Mouse (Mus musculus) forebrain, embryonic 13.5 days (tissue): ENCODE measurements around the gene Actb. TPM values are rescaled to one million over a fixed set of nuclear protein-coding genes. Genes with fewer than 3 reads are reported as not detected.
"Not testable (repeated sequence)": the region's sequence is repeated elsewhere in the genome, so short reads cannot be mapped to it uniquely, and the experiment has no call there.

Source experiments
- ATAC-seq: fragments of 200-750 bp; cut with Nextera tagmentation; 2 replicates; pipeline ENCODE4 v1.8.0; 2017
- H3K27ac ChIP-seq: fragments of 300-500 bp; sonication (generic); 2 replicates; pipeline ENCODE4 v1.5.1; 2015; ENCODE audit warnings: inconsistent platforms, mild to moderate bottlenecking, moderate library complexity
- H3K27me3 ChIP-seq: fragments of 300-500 bp; sonication (generic); 2 replicates; pipeline ENCODE4 v1.6.1; 2015; ENCODE audit warnings: mild to moderate bottlenecking, inconsistent platforms
- H3K36me3 ChIP-seq: fragments of 300-500 bp; sonication (generic); 2 replicates; pipeline ENCODE4 v1.6.1; 2015; ENCODE audit warnings: mild to moderate bottlenecking, inconsistent platforms; ENCODE audit not compliant: poor library complexity, severe bottlenecking
- H3K4me1 ChIP-seq: fragments of 300-500 bp; sonication (generic); 2 replicates; pipeline ENCODE4 v1.6.1; 2015; ENCODE audit warnings: inconsistent platforms
- H3K4me2 ChIP-seq: fragments of 300-500 bp; sonication (generic); 2 replicates; pipeline ENCODE4 v1.6.1; 2015; ENCODE audit warnings: inconsistent platforms, mild to moderate bottlenecking, moderate library complexity
- H3K4me3 ChIP-seq: fragments of 300-500 bp; sonication (generic); 2 replicates; pipeline ENCODE4 v1.5.1; 2015; ENCODE audit warnings: mild to moderate bottlenecking, inconsistent platforms
- H3K9ac ChIP-seq: fragments of 300-500 bp; sonication (generic); 2 replicates; pipeline ENCODE4 v1.6.1; 2015; ENCODE audit warnings: mild to moderate bottlenecking, inconsistent platforms
- H3K9me3 ChIP-seq: fragments of 300-500 bp; sonication (generic); replicated peaks from 2 replicates; pipeline ENCODE4 v1.6.1; 2016; ENCODE audit warnings: inconsistent platforms
- WGBS: fragments of 180-500 bp; shearing (Covaris S2); methylation state at CpG from one replicate; pipeline ENCODE4 v1.1.7; 2015; 5-methylcytosine and 5-hydroxymethylcytosine counted together
- polyA plus RNA-seq: library from polyadenylated mRNA; unstranded; fragments of >200 nt; fragmentation: Nextera tagmentation; extraction: Ambion mirVana; gene quantifications from 2 replicates; pipeline ENCODE4 v1.2.1, GENCODE M21; 2015

Actb gene
- polyA plus RNA-seq, 1 experiment from 2014 or later: 18,325 TPM

DNA sequence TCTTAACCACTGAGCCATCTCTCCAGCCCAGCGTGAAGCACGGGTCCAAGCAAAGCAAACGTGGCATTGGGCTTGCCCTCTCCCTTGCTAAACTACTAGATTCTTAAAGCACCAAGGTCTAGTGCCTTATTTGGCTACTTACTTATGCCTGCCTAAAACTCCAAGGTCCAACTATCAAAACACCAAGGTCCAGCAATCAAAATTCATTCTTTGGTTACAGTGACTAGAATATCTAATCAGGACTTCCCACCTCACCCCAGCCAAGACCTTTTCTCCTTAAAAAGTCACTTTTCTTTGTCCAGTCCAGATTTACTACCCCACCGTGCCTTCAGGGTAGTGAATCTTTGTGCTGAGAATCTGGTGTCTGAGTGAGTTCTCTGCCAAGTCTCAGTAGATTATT, 8.2 kb downstream of the Actb start:
- H3K4me1 ChIP-seq: peaks cover 38% of the 10 kb centered on the region
- no peak overlapping the region for H3K9ac ChIP-seq
- WGBS: 89% methylated on average over 4 of the region's 4 CpGs
- H3K9me3 ChIP-seq: no peaks in the 10 kb centered on the region
- H3K27ac ChIP-seq: no peak overlapping the region
- H3K36me3 ChIP-seq: peaks cover 43% of the 10 kb centered on the region
- H3K27me3 ChIP-seq: no peaks in the 10 kb centered on the region
- ATAC-seq: no peak
- H3K4me2 ChIP-seq: no peak overlapping the region
- no peak overlapping the region for H3K4me3 ChIP-seq

DNA sequence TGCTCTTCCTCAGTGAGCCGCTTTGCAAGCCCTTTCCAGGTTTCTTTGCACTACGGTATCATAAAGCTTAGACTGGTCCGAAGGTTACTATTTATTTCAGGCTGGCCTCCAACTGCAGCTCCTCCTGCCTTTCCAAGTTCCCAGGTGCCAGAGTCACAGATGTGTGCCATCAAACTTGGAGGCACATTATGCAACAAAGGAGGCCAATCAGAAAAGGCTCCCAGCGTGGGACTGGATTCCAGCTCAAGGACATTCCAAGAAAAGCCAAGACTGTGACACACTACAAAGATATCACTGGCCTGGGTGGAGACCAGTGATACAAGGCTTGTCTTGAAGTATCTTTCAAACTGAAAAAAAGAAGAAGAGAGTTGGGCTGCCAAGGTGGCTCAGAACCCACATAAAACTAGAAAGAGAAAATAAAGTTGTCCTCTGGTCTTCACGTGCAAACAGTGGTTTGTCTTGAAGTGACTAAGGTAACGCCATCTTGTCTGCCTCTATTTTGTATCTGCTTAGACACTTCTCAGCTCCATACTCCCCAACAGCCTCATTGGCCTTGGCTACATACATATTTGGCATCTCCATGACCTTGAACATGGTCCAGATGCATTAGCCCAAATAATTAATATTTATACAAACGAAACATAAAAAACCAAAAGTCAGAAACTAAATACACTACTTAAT, 8.8 kb downstream of the Actb start:
- H3K9ac ChIP-seq: no peak overlapping the region
- no peak for ATAC-seq
- no peak overlapping the region for H3K4me2 ChIP-seq
- no peaks in the 10 kb centered on the region for H3K27me3 ChIP-seq
- 95% methylated on average over 7 of the region's 7 CpGs for WGBS
- H3K27ac ChIP-seq: no peak overlapping the region
- no peaks in the 10 kb centered on the region for H3K9me3 ChIP-seq
- H3K36me3 ChIP-seq: peaks cover 37% of the 10 kb centered on the region
- no peak overlapping the region for H3K4me3 ChIP-seq
- H3K4me1 ChIP-seq: peaks cover 32% of the 10 kb centered on the region

DNA sequence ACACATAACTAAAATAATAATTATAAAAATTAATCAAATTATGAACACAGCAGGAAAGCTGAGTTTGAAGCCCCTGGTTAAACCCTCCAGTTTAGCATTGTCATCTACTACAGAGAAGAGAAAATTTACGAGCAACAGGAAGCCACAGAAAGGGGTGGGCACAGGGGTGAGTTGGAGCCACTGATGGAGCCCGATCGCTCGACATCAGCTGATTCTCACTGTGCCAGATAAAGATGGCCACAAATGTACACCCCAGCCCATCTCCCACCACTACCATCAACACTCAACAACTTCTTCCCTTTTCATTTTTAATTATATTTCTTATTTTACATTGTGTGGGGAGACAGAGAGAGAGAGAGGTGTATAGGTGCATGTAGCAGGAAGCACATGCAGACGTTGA, 9.8 kb downstream of the Actb start:
- Histone ChIP-seq H3K9ac (no peak overlapping the region), H3K4me1 (peaks cover 25% of the 10 kb centered on the region), H3K36me3 (peaks cover 27% of the 10 kb centered on the region), H3K9me3 (no peaks in the 10 kb centered on the region), H3K27me3 (no peaks in the 10 kb centered on the region), H3K27ac (no peak overlapping the region), H3K4me3 (no peak overlapping the region), H3K4me2 (no peak overlapping the region)
- no peak for ATAC-seq
- 86% methylated on average over 5 of the region's 5 CpGs for WGBS

GRCm38 (mm10) chr5:142896192-142896591, 10.4 kb downstream of the Actb start:
- no peak for ATAC-seq
- H3K9ac ChIP-seq: no peak overlapping the region
- H3K9me3 ChIP-seq: no peaks in the 10 kb centered on the region
- H3K27ac ChIP-seq: no peak overlapping the region
- no peaks in the 10 kb centered on the region for H3K27me3 ChIP-seq
- peaks cover 22% of the 10 kb centered on the region for H3K36me3 ChIP-seq
- peak overlapping the region; percentile 77; the same call in 1 of the 2 replicates for H3K4me2 ChIP-seq
- 87% methylated on average over 10 of the region's 10 CpGs for WGBS
- no peak overlapping the region for H3K4me3 ChIP-seq
- peaks cover 25% of the 10 kb centered on the region for H3K4me1 ChIP-seq

DNA sequence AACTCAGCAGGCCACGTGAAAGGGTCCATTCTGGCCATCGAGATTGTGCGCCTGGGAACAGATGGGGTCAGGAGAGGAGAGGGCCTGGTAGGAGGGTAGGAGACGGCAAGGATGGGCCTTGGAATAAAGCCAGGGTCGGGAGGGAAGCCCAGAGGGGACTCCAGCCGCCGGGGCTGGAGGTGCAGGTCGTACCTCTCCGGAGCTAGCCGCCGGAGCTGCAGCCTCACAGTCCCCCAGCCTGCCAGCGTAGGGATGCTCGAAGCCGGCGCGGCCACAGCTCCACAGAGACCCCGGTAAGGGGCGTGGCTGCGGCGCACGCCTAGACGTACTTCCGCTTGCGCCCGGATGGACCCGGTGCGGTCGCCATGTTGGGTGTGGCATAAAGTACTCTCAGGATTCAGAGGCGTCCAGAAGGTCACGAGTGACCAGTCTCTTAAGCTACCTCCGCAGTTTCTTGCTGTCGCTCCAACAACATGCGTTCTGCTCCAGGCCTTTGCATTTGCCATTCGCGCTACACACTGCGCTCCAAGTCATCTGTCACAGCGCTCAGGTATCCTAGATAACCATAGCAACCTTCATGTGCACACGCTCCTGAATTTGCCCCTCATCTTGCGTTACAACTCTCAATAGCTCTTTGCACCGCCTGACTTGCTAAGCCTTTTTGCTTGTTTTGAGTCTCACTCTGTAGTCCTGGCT, 11.5 kb downstream of the Actb start, which contains the start of gene Fbxl18:
Gene Fbxl18 (minus strand): TSS at position 504 of the 696 bp plus-strand sequence.
- H3K9ac ChIP-seq: peak within 1 kb of the TSS; percentile 94
- no peaks in the 10 kb centered on the region for H3K27me3 ChIP-seq
- H3K9me3 ChIP-seq: no peaks in the 10 kb centered on the region
- ATAC-seq: peak; percentile 97
- H3K4me1 ChIP-seq: peaks cover 25% of the 10 kb centered on the region
- H3K4me3 ChIP-seq: peak within 1 kb of the TSS; percentile 79
- H3K36me3 ChIP-seq: peaks cover 12% of the 10 kb centered on the region
- H3K27ac ChIP-seq: peak within 1 kb of the TSS; percentile 75; the same call in 1 of the 2 replicates
- H3K4me2 ChIP-seq: peak within 1 kb of the TSS; percentile 77
- WGBS: under 1% methylated on average over 40 of the region's 40 CpGs

GRCm38 (mm10) chr5:142891396-142891795, 15.2 kb downstream of the Actb start:
- H3K27me3 ChIP-seq: no peaks in the 10 kb centered on the region
- H3K4me1 ChIP-seq: peaks cover 25% of the 10 kb centered on the region
- 82% methylated on average over 6 of the region's 6 CpGs for WGBS
- no peak for ATAC-seq
- no peak overlapping the region for H3K4me2 ChIP-seq
- no peak overlapping the region for H3K4me3 ChIP-seq
- 0 out of 2 replicates have a peak overlapping the region, but pooled peaks have one; percentile 26 for H3K9ac ChIP-seq
- H3K27ac ChIP-seq: no peak overlapping the region
- H3K9me3 ChIP-seq: no peaks in the 10 kb centered on the region
- peaks cover 8% of the 10 kb centered on the region for H3K36me3 ChIP-seq

GRCm38 (mm10) chr5:142887533-142887932, 19.0 kb downstream of the Actb start:
- H3K4me1 ChIP-seq, H3K9ac ChIP-seq, H3K4me3 ChIP-seq, H3K4me2 ChIP-seq, H3K27ac ChIP-seq, H3K27me3 ChIP-seq, ATAC-seq, H3K9me3 ChIP-seq: not testable (repeated sequence)
- 91% methylated on average over 3 of the region's 3 CpGs for WGBS
- H3K36me3 ChIP-seq: peaks cover 40% of the 10 kb centered on the region

DNA sequence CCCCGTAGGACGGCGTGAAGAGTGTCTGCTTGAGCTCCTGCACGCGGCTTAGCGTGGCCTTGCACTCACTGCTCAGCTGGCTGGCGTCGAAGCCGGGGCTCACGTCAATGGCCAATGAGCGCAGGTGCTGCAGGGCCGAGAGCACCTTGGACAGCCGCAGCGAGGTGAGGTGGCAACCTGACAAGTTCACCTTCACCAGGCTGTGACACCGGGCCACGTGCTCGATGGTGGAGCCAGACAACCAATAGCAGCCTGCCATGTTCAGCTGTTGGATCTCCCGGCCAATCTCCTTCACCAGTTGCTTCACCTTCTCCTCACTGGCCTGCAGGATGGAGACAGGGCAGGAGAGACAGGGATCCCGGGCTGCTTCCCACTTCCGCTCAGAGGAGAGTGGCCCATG, 19.8 kb downstream of the Actb start:
- ATAC-seq: no peak
- Histone ChIP-seq H3K4me1 (peaks cover 2% of the 10 kb centered on the region), H3K27me3 (no peaks in the 10 kb centered on the region), H3K36me3 (peaks cover 42% of the 10 kb centered on the region), H3K4me2 (no peak overlapping the region), H3K9ac (no peak overlapping the region), H3K27ac (no peak overlapping the region), H3K9me3 (no peaks in the 10 kb centered on the region), H3K4me3 (no peak overlapping the region)
- WGBS: 92% methylated on average over 20 of the region's 20 CpGs

DNA sequence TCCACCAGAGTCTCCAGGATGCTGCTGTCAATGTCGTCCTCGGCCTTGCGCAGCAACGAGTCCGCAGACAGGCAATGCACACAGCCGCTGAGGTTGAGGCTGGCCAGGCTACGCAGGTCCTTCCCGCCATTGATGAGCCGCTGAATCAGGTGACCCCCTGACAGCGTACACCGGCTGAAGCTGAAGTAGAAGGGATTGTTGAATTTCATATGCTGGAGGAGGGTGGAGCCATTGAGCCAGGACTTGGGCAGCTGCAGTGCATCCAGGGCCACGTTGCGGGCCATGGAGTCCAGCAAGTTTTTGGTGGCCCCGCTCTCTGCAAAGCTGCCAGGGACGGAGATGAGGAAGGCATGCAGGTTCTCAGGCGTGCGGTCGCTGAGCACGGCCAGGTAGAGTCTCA, 20.4 kb downstream of the Actb start:
- Histone ChIP-seq H3K4me1 (peaks cover 7% of the 10 kb centered on the region), H3K4me3 (no peak overlapping the region), H3K4me2 (no peak overlapping the region), H3K9me3 (no peaks in the 10 kb centered on the region), H3K36me3 (peaks cover 45% of the 10 kb centered on the region), H3K9ac (no peak overlapping the region), H3K27me3 (no peaks in the 10 kb centered on the region), H3K27ac (no peak overlapping the region)
- 98% methylated on average over 19 of the region's 19 CpGs for WGBS
- ATAC-seq: no peak

DNA sequence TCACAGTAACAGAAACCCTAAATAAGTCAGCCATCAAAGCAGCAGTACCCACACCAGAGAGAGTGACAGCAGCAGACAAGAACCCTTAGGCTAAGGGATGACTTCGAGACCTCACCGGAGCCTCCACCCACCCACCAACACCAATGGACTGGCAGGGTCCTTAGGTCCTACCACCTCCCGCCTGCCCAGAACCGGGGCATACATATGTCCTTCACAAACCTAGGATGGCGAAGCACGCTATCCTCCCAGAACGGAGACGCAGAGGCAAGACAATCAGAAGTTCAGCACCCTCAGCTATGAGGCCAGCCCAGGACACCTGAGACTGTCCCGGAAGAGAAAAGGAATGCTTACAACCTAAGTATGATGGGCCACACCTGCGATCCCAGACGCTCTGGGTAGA, 24.1 kb downstream of the Actb start:
- no peak overlapping the region for H3K27ac ChIP-seq
- no peaks in the 10 kb centered on the region for H3K27me3 ChIP-seq
- no peak overlapping the region for H3K4me2 ChIP-seq
- ATAC-seq: no peak
- 93% methylated on average over 11 of the region's 11 CpGs for WGBS
- no peak overlapping the region for H3K4me3 ChIP-seq
- H3K9me3 ChIP-seq: no peaks in the 10 kb centered on the region
- H3K9ac ChIP-seq: no peak overlapping the region
- peaks cover 57% of the 10 kb centered on the region for H3K36me3 ChIP-seq
- peaks cover 31% of the 10 kb centered on the region for H3K4me1 ChIP-seq

DNA sequence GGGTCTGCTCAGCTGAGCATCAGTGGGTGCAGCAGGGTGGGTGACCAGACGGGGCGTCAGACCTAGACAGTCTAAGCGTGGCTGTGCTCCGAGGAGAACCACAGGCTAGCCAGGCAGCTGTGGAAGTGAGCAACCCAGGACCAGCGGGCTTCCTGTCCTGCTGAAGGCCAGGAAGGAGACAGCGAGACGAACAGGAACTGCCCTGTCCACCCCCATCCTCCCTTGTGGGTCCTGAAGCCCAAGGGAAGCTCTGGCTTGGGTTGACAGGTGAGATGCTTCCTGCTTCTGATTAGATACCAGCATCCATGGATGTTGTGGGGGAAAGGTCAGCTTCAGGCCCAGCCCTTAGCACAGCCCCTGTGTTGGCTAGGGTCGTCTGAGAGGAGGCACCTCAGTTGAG, 24.6 kb downstream of the Actb start:
- 85% methylated on average over 8 of the region's 8 CpGs for WGBS
- Histone ChIP-seq H3K4me1 (peaks cover 37% of the 10 kb centered on the region), H3K9ac (peak overlapping the region; percentile 49; the same call in 1 of the 2 replicates), H3K27me3 (no peaks in the 10 kb centered on the region), H3K9me3 (no peaks in the 10 kb centered on the region), H3K4me3 (no peak overlapping the region), H3K4me2 (no peak overlapping the region), H3K36me3 (peaks cover 57% of the 10 kb centered on the region), H3K27ac (peak overlapping the region; percentile 75)
- no peak for ATAC-seq

- Histone ChIP-seq H3K36me3 (peaks cover 57% of the 10 kb centered on the region), H3K4me2 (no peak overlapping the region), H3K4me3 (no peak overlapping the region), H3K4me1 (peaks cover 40% of the 10 kb centered on the region), H3K9ac (peak overlapping the region; percentile 49), H3K9me3 (no peaks in the 10 kb centered on the region), H3K27me3 (no peaks in the 10 kb centered on the region), H3K27ac (peak overlapping the region; percentile 75)
- WGBS: 27% methylated on average over 13 of the region's 13 CpGs
- ATAC-seq: no peak
Measured at GRCm38 (mm10) chr5:142880806-142881516, 25.6 kb downstream of the Actb start.
